Mouse (Mus musculus) layer of hippocampus, postnatal 10 days (tissue): ENCODE data around the gene Otogl. TPM values are rescaled to one million over a fixed set of nuclear protein-coding genes. Genes with fewer than 3 reads are reported as not detected.

Experiments
- total RNA-seq, 2 experiments: library from RNA; stranded (reverse); gene quantifications; 2 replicates each; pipeline ENCODE4 v1.2.3; 2021

Gene Otogl
- total RNA-seq, 2 experiments from 2014 or later, result 1.1 to 1.5 TPM

Other genes with a start within 250 kb of the Otogl start
- gene Ptprq, start 192.1 kb downstream of the Otogl start, total RNA-seq, result under 1 TPM; 0.40 to 0.41 TPM